Mouse (Mus musculus): Measurements from ENCODE around the gene Gtpbp10. TPM values are rescaled to one million over a fixed set of nuclear protein-coding genes. Genes with fewer than 3 reads are reported as not detected.
A peak's percentile ranks its signal among the peaks of the same experiment; 100 is the strongest.

The Gtpbp10 gene
- polyA plus RNA-seq (2012; rRNA removed), result 17.9 and 18.0 TPM in 2 replicates

DNA sequence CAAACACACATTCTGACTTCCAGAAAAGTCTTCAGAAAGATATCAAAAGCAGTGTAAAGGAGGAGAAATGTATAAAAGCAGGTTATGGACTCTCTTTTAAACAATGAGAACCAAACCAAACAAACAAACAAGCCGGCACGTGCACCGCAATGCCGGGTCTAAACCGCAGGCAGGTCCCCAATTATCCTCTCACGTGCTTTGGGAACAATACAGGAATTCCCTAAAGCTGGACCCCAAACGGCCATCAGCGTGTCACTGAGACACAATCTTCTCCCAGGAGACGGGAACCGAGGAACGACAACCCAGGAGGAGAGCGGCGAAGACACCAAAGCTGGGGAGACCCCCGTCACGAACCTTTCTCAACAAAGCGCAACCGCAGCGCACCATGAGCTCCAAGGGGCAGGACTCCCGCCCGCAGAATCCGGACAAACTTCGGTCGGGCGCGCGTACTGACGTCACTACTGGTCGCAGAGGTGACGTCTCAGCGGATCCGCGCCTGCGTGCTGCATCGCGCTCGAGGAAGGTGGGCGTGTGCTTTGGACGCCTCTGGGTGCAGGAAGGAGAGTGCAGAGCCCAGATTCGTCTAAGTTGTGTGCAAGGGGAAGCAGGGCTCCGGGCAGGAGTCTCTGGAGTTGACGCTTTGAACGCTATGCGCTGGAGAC lies at the start of gene Gtpbp10:
Gene Gtpbp10, minus strand, starts transcription at position 460 of the 662 bp plus-strand sequence.
- DNase-seq (ENCODE audit: low read depth), result peak; percentile 97
- no peak for TF ChIP-seq CTCF (IDR thresholded peaks at IDR 0.05; ENCODE audit: borderline replicate concordance, extremely low read depth, insufficient read depth, insufficient read length)
- peak; percentile 64; the same call in 1 of the 2 replicates for TF ChIP-seq POLR2A (IDR thresholded peaks at IDR 0.05; ENCODE audit: borderline replicate concordance, extremely low read depth, insufficient read depth, insufficient read length, poor library complexity, severe bottlenecking)

DNA sequence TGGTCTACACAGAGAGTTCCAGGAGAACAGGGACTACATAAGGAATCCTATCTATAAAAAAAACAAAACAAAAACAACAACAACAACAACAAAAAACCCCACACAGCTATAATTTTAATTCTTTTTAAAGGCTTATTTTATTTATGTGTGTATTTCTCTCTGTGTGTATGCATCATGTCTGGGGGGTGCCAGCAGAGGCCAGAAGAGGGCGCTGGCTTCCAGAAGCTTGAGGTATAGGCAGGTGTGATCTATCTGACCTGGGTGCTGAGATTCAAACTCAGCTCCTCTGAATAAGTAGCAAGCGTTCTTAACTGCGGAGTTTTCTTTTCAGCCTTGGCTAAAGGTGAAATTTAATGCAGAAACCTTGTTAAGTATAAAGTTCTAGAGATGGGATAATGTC lies 28.3 kb upstream of the Gtpbp10 start:
- no peak for TF ChIP-seq POLR2A (IDR thresholded peaks at IDR 0.05; ENCODE audit: borderline replicate concordance, extremely low read depth, insufficient read depth, insufficient read length, poor library complexity, severe bottlenecking)
- TF ChIP-seq CTCF (IDR thresholded peaks at IDR 0.05; ENCODE audit: borderline replicate concordance, extremely low read depth, insufficient read depth, insufficient read length), result no peak
- DNase-seq (ENCODE audit: low read depth), result no peak

DNA sequence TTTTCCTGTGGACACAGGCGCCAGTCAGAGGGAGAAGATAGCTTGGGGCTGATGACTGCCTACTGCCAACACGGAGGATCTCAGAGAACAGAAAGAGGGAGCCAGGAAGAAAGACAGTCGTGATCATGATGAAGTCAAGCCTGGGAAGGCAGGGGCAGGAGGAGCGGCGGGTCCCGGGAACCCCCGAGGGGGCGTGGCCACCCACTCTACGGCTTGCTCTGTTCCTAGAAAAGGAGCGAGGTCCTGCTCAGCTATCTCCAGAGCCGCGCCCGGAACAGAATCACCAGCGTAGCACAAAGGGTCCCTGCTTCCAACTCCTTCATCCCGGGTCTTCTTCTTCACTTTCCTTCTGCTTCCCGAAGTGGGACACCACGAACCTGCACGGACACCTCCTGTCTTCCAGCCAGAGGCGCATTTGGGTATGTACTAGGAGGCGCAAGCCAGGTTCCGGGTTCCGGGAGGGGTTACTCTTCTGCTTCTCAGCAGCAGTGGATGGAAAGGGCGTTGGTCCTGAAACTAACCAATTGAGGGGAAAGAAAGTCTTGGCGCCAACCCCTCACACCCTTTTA lies 14.5 kb upstream of the Gtpbp10 start, which contains the start of gene Gm8773:
Gene Gm8773, plus strand, starts transcription at position 51 of the 569 bp plus-strand sequence.
- peak; percentile 65 for DNase-seq (ENCODE audit: low read depth)
- TF ChIP-seq POLR2A (IDR thresholded peaks at IDR 0.05; ENCODE audit: borderline replicate concordance, extremely low read depth, insufficient read depth, insufficient read length, poor library complexity, severe bottlenecking), result no peak
- TF ChIP-seq CTCF (IDR thresholded peaks at IDR 0.05; ENCODE audit: borderline replicate concordance, extremely low read depth, insufficient read depth, insufficient read length), result no peak

DNA sequence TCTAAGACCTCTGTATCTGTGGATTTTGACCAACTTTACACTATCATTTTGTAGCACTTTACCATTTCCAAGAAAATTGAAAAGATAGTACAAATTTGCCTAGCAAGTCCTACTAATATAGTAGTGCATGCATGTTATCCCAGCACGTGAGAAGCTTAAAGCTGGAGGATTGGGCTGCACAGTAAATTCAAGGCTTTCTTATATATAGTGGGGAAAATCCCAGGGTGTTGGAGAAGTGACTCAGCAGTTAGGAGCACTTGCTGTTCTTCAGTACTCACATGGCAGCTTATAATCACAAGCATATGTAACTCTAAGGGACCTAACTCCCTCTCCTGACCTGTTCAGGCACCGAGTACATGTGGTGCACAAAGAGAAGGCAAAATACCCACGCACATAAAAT lies 3.1 kb upstream of the Gtpbp10 start:
- TF ChIP-seq CTCF (IDR thresholded peaks at IDR 0.05; ENCODE audit: borderline replicate concordance, extremely low read depth, insufficient read depth, insufficient read length), result no peak
- TF ChIP-seq POLR2A (IDR thresholded peaks at IDR 0.05; ENCODE audit: borderline replicate concordance, extremely low read depth, insufficient read depth, insufficient read length, poor library complexity, severe bottlenecking), result no peak
- no peak for DNase-seq (ENCODE audit: low read depth)

DNA sequence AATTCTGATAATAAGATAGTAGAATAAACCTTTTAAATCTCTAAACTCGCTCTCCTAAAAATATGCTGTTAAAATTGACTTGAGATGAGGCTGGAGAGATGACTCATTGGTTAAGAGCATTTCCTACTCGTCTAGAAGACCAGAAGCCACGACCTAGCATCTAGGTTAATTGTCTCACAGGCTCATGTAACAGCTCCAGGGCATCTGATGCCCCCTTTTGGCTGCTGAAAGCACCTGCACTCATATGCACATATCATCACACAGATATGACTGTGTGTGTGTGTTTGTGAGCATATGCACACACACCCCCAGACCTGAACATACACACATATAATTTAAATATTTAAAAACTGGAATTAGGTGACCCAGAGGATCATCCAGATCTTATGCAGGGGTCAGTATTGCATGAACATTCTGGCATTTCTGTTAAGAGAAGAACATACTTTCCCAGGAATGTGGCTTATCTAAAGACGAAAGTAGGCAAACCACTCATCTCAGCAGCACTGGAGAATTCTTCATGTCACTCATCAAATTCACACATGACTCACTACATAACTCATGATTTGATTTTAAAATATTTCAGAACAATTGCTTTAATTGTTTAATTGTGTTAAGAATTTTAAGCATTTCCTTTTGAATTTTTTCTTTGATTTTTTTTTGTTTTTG lies 1.8 kb upstream of the Gtpbp10 start:
- no peak for DNase-seq (ENCODE audit: low read depth)
- no peak for TF ChIP-seq CTCF (IDR thresholded peaks at IDR 0.05; ENCODE audit: borderline replicate concordance, extremely low read depth, insufficient read depth, insufficient read length)
- TF ChIP-seq POLR2A (IDR thresholded peaks at IDR 0.05; ENCODE audit: borderline replicate concordance, extremely low read depth, insufficient read depth, insufficient read length, poor library complexity, severe bottlenecking), result no peak

DNA sequence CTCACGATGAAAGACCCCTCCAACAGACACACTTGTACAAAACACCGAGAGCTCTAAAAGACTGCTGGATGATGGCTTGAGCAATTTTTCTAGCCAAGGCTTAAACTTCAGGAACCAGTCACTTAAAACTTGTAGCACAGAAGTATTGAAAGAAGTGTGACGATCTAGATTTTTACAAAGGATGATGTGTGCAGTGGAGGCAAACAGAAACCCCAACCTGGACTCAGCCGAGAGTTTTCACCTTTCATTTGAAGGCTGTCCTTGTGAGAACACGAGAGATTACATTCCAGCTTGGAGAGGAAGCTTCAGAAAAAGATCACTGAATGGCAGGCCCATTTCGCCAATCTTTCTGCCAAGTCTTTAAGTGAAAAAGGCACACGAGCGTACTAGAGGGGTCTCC lies 460 bp upstream of the Gtpbp10 start:
- TF ChIP-seq CTCF (IDR thresholded peaks at IDR 0.05; ENCODE audit: borderline replicate concordance, extremely low read depth, insufficient read depth, insufficient read length), result no peak
- no peak for TF ChIP-seq POLR2A (IDR thresholded peaks at IDR 0.05; ENCODE audit: borderline replicate concordance, extremely low read depth, insufficient read depth, insufficient read length, poor library complexity, severe bottlenecking)
- no peak for DNase-seq (ENCODE audit: low read depth)

DNA sequence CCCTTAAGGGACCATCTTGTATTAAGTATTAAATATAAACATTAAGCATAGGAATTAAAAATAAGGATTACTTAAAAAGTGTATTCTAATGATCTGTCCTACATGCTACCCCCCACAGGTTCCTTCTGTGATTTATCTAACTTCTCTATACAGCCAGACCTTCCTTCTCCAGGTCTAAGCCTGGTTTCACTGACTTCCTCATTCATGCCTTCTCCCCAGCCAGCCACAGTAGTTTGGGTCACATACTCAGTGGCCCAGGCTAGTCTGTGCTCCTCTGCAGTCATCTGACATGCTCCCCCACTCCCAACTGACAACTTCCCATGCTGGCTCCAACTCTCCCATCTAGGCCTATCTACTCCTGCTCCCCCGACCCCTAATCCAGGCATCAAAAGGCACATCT lies 8.2 kb downstream of the Gtpbp10 start:
- TF ChIP-seq CTCF (IDR thresholded peaks at IDR 0.05; ENCODE audit: borderline replicate concordance, extremely low read depth, insufficient read depth, insufficient read length) (no peak), POLR2A (IDR thresholded peaks at IDR 0.05; ENCODE audit: borderline replicate concordance, extremely low read depth, insufficient read depth, insufficient read length, poor library complexity, severe bottlenecking) (no peak)

DNA sequence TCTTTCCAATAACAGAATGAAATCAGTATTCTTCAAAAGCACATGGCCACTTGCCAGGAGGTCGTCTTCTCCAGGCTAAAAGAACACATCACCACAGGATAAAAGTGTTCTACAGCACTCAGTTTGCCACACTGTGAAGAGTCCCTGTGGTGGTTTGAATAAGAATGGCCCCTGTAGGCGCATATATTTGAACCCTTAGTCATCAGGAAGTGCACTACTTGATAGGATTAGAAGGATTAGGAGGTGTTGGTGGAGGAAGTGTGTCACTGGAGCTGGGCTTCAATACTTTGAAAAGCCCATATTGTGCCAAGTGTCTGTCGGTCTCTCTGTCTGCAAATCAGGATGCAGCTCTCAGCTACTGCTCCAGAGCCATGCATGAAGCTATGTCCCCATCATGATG lies 19.0 kb downstream of the Gtpbp10 start:
- TF ChIP-seq POLR2A (IDR thresholded peaks at IDR 0.05; ENCODE audit: borderline replicate concordance, extremely low read depth, insufficient read depth, insufficient read length, poor library complexity, severe bottlenecking) (no peak), CTCF (IDR thresholded peaks at IDR 0.05; ENCODE audit: borderline replicate concordance, extremely low read depth, insufficient read depth, insufficient read length) (no peak)
- DNase-seq (ENCODE audit: low read depth), result no peak

More for the DNA sequence above, 8.2 kb downstream of the Gtpbp10 start:
- no peak for DNase-seq (ENCODE audit: low read depth)

DNA sequence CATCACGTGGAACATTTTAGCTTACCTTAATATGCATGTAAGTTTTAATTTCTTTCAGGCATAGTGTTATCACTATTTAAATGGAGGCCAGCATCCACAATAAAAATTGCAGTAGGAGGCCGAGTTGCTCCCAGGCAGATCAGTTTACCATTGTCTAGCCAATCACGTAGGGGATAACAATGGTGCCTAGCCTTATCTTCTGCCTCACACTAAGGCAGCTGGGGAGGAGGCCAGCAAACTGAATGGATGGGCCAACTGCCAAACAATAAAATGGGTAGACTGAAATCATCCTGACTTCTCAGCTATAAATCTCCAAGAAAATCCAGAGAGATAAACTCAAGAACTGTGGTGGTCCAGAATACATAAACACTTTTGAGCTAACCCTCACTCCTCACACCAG lies 19.6 kb downstream of the Gtpbp10 start:
- no peak for TF ChIP-seq POLR2A (IDR thresholded peaks at IDR 0.05; ENCODE audit: borderline replicate concordance, extremely low read depth, insufficient read depth, insufficient read length, poor library complexity, severe bottlenecking)
- DNase-seq (ENCODE audit: low read depth), result peak; percentile 9

DNA sequence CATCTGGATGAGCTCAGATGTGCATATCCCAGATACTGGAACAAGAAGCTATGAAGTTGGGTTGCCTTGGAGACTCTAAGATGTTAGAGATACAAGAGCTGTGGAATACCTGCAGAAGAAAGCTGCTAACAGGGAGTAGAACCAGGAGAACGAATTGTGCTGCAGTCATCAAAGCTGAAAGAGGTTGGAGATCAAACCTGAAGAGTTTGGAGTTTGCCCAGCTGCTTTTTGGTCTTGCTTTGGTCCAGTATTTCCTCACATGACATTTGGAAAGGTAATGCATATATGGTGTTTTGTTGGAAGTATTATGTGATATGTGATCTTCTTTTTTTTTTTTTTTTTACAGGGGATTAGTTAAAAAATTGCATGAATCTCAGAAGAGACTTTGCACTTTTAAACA lies 23.2 kb downstream of the Gtpbp10 start:
- TF ChIP-seq POLR2A (IDR thresholded peaks at IDR 0.05; ENCODE audit: borderline replicate concordance, extremely low read depth, insufficient read depth, insufficient read length, poor library complexity, severe bottlenecking) (no peak), CTCF (IDR thresholded peaks at IDR 0.05; ENCODE audit: borderline replicate concordance, extremely low read depth, insufficient read depth, insufficient read length) (no peak)
- no peak for DNase-seq (ENCODE audit: low read depth)

DNA sequence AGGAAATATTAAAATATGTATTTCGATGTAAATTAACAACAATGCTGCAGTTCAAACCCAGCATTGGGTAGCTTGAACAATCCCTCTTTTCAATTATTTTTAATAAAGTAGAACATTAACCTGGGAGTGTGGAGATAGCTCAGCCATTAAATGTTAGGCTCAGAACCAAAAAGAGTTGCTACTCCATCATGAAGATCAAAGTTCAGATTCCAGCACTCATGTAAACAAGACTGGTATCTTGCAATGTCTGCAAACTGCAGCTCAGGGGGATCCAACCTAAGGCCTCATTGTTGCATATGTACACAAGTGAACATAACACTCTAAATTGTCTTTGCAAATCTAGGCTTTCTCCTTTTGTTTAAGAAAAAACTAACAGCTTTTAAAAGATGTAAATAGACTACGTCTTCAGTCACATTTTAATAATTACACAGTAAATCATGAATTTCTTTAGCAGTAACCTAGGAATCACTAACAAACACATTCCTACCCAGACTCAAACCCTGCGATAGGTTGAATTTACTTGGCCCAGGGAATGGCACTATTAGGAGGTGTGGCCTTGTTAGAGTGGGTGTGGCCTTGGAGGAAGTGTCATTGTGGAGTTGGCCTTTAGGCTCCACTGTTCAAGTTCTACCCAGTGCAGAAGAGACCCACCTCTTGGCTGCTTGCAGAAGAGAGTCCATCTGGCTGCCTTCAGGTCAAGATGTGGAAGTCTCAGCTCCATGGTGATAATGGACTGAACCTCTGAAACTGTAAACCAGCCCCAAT lies 25.5 kb downstream of the Gtpbp10 start:
- no peak for DNase-seq (ENCODE audit: low read depth)
- TF ChIP-seq POLR2A (IDR thresholded peaks at IDR 0.05; ENCODE audit: borderline replicate concordance, extremely low read depth, insufficient read depth, insufficient read length, poor library complexity, severe bottlenecking) (no peak), CTCF (IDR thresholded peaks at IDR 0.05; ENCODE audit: borderline replicate concordance, extremely low read depth, insufficient read depth, insufficient read length) (no peak)
